Mouse (Mus musculus): ENCODE data around the gene Myog. TPM values are rescaled to one million over a fixed set of nuclear protein-coding genes. Genes with fewer than 3 reads are reported as not detected.

Gene Myog
- total RNA-seq, 2 experiments from 2014 or later = not detected

DNA sequence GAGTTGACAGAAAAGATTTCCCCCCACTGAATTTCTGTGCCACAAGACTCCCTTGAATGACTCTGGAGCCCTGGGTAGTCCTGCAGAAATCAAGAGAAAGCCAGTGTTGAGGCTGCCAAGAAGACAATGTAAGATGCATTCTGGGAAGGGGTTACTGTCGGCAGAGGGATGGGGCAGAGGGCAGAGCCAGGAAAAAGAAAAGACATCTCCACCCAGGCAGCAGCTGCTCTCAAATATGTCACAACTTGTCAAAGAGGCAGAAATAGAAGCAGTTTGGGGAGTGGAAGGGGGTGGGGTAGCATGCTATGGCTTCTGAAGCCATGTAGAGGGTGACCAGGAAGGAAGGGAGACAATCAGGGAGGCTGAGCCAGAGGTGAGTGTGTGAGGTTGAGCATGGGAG lies 6.7 kb upstream of the Myog start:
- no peak for DNase-seq (ENCODE audit: low spot score in 2 of 2)

DNA sequence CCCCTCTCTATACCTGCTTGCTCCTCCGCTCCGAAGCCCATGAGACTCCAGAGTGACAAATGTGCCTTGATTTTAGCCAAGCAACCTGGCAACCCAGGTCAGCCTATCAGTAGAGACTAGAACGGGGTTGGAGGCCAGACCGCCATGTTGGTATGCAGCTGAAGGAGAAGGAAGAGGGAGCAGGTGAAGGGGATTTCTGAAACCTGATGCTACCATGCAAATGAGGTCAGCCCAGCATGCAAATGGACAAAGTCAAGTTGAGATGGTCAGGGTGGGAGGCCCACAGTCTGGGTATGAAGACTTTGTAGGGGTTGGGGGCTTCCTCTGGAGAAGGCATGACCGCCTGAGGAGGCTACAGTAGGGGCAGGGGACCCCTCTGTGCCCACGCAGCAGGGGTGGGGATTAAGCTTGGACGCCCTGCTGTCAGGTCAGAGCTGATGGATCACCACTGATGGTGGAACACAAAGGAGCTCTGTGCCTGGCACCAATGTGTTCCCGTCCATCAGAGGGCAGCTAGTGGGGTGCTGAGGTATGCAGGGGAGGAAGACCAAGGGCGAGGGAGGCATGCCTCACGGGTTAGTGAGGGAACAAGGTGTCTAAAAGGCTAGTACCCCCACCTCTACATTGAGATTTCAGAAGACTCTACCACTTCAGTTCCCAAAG lies 4.2 kb upstream of the Myog start:
- DNase-seq (ENCODE audit: low spot score in 2 of 2) = no peak

DNA sequence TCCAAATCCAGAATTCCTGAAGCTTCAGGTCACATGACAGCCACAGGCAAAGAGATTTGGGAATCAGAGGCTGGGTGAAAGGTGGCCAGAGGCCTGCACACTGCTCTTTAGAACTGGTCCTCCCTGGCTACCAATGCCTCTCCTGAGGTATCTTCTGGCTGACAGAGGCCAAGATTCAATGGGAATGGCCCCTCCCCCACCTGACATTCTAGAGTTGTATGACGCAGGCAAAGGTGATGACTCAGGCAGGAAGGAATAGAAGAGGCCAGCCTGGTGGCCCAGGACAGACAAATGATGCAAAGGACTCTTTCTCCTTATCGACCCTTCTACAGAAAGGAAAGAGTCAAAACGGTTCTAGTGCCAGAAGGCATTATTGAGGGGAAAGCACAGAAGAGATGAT lies 1.6 kb upstream of the Myog start:
- DNase-seq (ENCODE audit: low spot score in 2 of 2) = no peak

DNA sequence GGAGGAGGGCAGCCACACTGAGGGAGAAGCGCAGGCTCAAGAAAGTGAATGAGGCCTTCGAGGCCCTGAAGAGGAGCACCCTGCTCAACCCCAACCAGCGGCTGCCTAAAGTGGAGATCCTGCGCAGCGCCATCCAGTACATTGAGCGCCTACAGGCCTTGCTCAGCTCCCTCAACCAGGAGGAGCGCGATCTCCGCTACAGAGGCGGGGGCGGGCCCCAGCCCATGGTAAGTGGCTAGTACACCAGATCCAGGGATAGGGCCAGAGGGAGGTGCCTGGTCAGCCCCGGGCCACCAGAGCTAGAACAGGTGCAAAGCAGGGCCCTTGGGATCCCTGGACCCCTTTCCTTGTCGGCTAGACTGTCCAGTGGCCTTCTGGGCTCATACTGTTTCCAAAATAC lies 511 bp downstream of the Myog start:
- no peak for DNase-seq (ENCODE audit: low spot score in 2 of 2)

DNA sequence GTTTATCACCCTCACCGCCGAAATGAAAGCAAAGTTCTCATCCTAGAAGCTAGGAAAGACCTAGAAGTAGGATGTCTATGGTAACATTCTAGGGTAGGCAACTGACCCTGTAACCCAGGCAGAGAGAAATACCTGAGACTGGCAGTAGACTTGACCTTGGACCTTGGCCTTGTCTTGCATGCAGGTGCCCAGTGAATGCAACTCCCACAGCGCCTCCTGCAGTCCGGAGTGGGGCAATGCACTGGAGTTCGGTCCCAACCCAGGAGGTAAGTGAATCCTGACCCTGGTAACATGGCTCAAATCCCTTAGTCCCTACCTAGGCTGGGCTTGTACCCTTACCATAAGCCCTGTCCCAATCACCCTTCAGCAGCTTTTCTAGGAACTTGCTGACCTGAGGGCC lies 1.1 kb downstream of the Myog start:
- no peak for DNase-seq (ENCODE audit: low spot score in 2 of 2)

DNA sequence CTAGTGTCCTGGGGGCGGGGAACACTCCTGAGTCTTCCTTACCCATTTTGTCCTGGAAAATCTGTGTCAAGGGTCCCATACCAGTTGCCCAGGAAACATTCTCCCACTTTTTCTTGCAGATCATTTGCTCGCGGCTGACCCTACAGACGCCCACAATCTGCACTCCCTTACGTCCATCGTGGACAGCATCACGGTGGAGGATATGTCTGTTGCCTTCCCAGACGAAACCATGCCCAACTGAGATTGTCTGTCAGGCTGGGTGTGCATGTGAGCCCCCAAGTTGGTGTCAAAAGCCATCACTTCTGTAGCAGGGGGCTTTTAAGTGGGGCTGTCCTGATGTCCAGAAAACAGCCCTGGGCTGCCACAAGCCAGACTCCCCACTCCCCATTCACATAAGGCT lies 1.8 kb downstream of the Myog start:
- DNase-seq (ENCODE audit: low spot score in 2 of 2) = no peak

DNA sequence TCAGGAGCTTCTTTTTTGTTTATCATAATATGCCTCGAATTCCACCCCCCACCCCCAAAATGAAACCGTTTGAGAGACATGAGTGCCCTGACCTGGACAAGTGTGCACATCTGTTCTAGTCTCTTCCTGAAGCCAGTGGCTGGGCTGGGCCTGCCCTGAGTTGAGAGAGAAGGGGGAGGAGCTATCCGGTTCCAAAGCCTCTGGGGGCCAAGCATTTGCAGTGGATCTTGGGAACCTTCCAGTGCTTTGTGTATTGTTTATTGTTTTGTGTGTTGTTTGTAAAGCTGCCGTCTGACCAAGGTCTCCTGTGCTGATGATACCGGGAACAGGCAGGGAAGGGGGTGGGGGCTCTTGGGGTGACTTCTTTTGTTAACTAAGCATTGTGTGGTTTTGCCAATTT lies 2.3 kb downstream of the Myog start:
- DNase-seq (ENCODE audit: low spot score in 2 of 2) = no peak

DNA sequence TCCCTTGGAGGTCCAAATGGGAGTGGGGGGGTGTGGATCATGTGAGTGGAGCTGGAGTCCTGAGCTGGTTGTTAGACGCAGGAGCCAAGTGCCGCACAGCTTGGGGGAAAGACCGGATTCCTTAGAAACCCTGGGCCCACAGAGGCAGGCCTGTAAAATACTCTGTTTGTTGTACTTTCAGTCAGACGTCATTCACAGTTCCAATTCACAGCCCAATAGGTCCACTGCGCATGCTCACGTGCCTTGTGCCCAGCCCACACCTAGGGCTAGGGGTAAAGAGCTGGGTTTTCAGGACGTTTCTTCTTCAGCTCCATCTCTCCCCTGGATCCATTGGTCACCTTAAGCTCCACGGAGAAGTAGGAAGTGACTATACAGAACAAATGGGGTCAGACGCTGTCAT lies 2.8 kb downstream of the Myog start:
- no peak for DNase-seq (ENCODE audit: low spot score in 2 of 2)

DNA sequence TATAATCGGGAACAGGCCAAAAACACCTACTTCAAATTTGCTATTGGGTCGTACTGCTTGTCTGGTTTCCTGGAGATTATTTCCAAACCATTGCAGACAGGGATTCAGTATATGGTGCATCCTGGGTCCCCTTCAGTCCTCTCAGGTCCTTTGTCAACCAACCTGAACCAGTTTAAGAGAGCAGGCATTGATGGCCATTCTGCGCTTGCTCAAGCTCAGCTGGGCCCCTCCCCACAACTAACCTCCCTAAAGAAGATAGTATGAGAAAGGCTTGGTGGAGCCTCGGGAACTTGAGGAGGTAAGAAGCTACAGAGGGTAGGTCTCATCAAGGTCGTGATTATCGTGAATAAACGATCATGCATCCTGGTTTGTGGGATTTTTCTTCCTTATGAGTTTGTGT lies 3.5 kb downstream of the Myog start:
- no peak for DNase-seq (ENCODE audit: low spot score in 2 of 2)

DNA sequence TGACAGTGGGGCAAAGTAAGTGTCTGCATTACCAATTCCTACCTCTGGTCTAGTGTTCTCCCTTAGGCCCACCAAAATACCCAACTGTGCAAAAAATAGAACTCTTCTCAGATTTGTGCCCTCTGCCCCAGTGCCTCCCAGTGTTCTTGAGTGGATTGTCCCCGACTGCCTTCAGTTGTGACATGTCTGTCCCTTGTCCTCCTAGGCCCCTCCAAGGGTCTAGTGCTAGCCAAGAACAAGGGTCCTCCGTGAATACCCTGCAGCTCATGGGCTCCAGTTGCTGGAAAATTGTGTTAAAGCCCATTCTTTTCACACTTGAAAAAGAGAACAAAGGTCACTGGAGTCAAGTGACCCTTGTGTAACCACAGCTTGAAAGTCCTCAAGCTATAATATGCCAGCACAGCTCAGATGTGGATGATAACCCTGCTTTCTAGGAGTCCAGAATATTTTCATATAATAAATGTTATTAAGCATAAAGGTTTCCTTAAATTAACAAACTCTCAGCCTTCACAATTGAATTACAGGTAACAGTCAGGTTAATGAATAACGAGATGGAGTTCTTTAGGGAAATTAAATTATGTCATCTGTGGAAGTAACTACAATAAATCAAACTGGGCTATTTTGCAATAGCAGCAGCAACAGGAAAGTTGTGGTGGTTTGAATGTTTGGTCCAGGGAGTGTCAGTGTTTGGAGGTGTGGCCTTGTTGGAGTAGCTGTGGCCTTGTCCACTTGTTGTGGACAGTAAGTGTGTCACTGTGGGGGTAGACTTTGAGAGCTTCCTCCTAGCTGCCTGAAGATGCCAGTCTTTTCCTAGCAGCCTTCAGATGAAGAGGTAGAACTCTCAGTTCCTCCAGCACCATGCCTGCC lies 4.2 kb downstream of the Myog start:
- DNase-seq (ENCODE audit: low spot score in 2 of 2) = no peak

DNA sequence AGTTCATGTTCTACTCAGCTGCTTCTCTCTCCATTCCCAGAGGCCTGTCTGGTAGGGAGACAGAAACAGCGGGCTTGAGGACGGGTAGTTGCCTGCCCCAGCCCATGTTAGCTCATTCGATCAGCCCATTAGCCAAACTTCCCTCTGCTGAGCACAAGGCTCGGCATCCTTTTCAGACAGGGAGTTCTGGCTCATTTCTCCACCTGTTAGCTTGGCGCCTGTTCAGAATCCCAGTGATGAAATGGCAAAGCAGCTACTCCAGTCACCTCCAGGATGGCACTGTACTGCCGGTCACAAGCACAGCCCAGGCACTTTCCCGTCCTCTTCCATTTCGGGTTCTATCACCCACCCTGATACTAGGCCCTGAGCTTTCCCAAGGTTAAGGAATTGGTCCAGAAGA lies 7.5 kb downstream of the Myog start:
- DNase-seq (ENCODE audit: low spot score in 2 of 2) = peak; percentile 44 to 55

DNA sequence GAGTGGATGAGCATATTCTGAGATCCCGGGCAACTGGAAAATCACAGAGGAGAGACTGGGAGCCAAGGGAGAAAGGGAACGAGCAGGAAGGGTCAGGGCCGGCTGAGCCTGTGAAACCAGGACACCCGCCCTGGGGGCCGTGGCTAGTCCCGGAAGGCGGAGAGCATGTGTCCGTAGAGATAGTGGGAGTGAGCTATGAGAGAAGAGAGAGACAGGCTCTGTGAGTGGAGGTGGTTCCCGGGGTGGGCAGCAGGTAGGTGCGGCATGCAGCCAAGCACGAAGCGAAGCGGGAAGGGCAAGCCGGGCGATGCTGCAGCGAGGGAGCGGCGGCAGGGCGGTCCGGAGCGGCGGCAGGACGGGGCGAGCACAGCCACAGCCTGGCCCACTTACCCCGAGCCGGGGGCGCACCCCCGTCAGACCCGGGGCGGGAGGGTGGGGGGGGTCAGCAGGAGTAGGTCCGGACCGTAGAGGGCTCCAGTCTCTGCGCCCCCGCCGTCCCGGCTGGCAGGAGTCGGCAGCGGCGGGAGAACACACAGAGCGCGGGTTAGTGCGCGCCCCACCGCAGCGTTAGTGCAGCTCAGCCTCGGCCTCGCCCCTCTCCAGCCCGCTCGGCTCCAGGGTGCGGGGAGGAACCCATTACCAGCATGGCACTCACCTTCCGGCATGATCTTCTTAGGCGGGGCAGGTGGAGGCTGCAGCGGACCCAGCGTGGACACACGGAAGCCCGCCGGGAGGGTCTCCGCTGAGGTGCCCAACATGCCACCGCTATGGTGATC lies 9.0 kb downstream of the Myog start:
- DNase-seq (ENCODE audit: low spot score in 2 of 2) = no peak

DNA sequence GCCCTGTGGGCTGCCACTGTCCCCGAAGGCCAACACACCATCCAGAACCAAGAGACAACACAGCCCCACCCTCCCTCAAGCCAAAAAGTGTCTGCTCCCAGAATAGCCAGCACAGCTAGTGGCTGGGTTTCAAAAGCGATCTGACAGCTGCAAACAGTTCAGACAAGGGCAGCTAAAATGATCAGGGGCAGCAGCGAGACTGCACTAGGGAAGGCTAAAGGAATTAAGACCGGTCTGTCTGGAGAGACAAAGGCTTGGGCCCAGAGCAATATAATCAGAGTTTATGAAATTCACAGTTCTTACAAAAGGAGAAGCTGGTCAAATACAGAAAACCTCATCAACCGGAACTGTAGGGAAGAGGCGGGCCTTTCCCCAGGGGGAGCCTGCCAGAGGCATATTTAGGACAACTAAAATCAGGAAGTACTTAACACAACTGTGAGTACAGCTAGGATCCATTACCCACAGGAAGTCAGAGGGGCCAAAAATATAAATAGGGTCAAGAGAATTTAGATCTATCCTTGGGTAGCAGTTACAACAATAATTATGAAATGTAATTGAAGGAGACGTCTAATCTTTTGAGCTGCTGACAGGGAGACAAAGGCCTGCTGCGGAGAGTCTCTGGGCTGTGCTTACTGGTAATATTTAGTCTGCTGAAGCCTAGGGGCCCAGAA lies 12.9 kb downstream of the Myog start:
- DNase-seq (ENCODE audit: low spot score in 2 of 2) = peak; percentile 25 to 28

DNA sequence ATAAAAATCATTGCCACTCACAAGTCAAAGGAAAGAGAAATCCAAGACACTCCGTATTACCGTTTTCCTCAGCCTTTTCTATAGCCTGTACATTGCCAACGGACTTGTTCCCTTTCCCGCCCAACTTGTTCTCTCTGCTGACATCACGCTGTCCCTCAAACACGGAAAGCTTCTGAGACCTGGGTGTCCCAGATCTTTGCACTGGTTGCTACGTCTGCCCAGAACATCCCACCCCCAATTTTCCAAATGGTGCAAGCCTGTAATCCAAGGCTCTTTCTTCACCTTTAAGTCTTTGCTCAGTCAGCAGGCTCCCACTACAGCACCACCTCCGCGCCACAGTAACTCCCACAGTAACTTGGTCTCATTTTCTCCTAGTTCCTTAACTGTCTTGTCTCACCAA lies 15.2 kb downstream of the Myog start:
- DNase-seq (ENCODE audit: low spot score in 2 of 2) = no peak

DNA sequence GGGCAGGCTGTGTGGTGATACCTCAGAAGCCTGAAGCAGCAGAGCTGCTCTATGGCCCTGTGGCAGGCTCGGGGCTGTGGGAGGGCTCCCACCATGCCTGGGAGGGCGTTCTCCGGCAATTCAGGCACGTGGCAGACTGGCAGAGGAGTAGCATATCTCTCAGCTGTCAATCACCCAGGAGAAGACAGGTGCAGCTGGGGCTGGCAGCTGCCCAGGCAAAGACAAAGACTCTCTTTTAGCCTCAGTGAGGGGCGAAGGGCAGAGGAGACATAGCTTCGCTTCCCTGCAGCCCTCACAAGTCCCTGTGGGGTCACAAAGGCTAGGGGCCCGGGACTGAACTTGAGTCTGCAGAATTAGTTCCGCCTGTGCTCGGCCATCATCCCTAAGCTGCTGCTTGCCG lies 17.6 kb downstream of the Myog start:
- DNase-seq (ENCODE audit: low spot score in 2 of 2) = no peak

DNA sequence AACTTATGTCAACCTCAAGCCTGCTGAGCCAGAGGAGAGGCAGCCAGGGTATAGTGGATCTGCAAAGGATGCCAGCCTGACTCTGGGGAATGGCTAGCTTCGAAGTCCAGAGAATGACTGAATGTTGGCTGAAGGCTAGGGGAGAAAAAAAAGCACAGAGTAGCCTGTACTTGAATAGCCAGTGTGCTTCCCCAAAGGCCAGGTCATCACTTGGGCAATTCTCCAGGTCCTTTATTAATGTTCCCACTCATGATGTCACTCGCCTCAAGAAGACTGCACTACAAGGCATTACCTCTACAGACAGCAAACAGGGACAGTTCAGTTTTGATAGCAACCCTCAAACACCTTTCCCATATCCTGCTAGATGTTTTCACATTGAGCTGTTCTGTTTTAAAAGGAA lies 20.5 kb downstream of the Myog start:
- no peak for DNase-seq (ENCODE audit: low spot score in 2 of 2)

DNA sequence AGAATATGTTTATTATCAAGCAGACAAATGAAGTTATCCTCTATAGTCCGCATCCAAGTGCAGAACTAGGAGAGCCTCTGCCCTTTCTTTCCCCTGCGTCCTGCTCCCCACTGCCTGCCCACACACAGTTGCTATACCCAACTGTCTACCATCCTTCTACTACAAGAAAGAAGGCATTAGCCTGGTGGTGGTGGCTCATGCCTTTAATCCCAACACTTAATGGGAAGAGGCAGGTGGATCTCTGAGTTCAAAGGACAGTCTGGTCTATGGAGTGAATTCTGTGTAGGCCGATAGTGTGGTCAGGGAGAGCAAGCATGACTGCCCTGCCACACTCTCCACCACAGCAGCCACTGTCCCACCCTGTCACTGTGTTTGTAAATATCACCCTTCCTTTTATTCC lies 20.9 kb downstream of the Myog start:
- DNase-seq (ENCODE audit: low spot score in 2 of 2) = no peak

DNA sequence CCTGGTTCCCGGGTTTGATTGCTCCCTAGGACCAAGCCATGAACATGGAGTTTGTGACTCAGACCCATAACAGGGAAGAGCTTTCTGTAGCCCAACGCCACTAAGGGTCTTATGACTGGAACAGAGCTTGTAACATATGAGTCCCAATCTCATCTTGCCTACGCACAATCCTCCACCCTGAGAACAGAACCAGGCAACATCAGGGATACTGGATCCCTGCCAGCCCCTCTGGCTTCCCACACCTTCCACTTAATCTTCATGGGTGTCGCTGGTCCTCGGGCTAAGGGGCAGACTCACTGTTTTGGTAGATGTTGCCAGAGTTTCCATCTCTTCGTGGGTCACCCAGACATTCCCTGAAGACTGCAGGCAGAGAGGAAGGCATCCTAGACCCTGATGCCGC lies 22.0 kb downstream of the Myog start:
- no peak for DNase-seq (ENCODE audit: low spot score in 2 of 2)

DNA sequence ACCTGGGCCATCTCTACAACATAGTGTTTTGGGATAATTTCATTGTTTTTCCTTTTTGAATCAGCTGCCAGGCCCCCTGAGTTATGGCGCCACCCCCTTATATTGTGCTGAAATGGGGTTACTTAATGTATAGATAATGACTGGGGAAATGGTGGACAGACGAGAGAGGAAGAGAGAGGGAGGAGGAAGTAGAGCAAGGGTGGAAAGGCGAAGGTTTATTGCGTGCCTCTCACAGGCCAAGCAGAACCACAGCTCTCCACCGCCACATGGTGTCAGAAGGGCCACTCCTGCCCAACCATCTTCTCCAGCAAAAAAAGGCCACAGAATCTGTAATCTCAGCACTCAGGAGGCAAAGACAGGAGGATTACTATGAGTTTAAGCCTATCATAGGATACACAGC lies 25.4 kb downstream of the Myog start:
- no peak for DNase-seq (ENCODE audit: low spot score in 2 of 2)

DNA sequence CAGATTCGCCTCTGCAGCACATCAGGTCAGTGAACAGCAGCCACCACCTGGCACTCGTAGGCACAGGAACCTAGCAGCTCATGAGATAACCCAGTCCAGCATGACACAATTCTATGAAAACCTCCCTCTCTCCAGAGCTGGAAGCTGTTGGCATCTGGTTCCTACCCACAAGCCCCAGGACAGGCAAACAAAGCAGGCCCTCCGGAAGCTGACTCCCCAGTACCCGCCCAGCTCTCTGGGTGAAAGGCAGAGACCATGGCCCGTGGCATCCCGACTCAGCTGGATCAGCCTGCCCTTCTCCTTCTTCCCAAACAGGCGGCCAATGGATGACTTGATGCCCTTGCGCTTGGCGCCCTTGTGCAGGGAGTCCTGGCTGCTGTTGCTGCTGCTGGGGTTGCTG lies 26.6 kb downstream of the Myog start:
- DNase-seq (ENCODE audit: low spot score in 2 of 2) = no peak

DNA sequence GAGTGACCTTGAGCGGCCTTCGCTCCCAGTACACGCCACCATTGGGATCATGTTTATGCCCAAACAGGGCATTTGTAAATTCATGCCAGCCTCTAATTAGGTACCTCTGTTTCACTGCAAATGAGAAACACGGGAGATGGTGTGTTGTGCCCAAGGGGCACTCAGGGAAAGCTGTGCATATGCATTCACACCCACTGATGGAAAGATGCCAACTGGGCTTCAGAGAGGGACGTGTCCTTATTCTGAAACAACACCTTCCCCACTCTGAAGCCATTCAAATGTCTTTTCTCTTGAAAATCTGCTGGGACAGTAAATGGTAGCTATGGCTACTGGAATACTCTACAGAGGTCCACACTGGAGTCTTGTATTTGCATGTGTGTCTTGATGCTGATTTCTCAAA lies 28.5 kb downstream of the Myog start:
- DNase-seq (ENCODE audit: low spot score in 2 of 2) = no peak
